Mouse (Mus musculus) lung, postnatal 0 days (tissue): ENCODE measurements around the gene Lacc1. TPM values are rescaled to one million over a fixed set of nuclear protein-coding genes. Genes with fewer than 3 reads are reported as not detected.
A peak's percentile ranks its signal among the peaks of the same experiment; 100 is the strongest.

Experiments
- ATAC-seq: fragments of 200-750 bp; cut with Nextera tagmentation; 2 replicates; pipeline ENCODE4 v1.8.0; 2017; ENCODE audit warnings: moderate library complexity
- DNase-seq: peaks from one replicate; pipeline ENCODE4 v3.0.0-alpha.2; 2016; ENCODE audit warnings: low spot score
- H3K27ac ChIP-seq: fragments of 300-500 bp; sonication (generic); 2 replicates; pipeline ENCODE4 v1.5.1; 2014; ENCODE audit warnings: antibody characterized with exemption, mild to moderate bottlenecking, low read length, mixed read lengths
- H3K27me3 ChIP-seq: fragments of 300-500 bp; sonication (generic); replicated peaks from 2 replicates; pipeline ENCODE4 v1.6.1; 2014; ENCODE audit warnings: low read length, mixed read lengths; ENCODE audit not compliant: insufficient read depth
- H3K36me3 ChIP-seq: fragments of 300-500 bp; sonication (generic); 2 replicates; pipeline ENCODE4 v1.6.1; 2014; ENCODE audit warnings: low read length, mixed read lengths; ENCODE audit not compliant: insufficient read depth
- H3K4me1 ChIP-seq: fragments of 300-500 bp; sonication (generic); 2 replicates; pipeline ENCODE4 v1.6.1; 2014; ENCODE audit warnings: antibody characterized with exemption, low read depth, low read length, mixed read lengths; ENCODE audit not compliant: insufficient read depth
- H3K4me2 ChIP-seq: fragments of 300-500 bp; sonication (generic); replicated peaks from 2 replicates; pipeline ENCODE4 v1.6.1; 2014; ENCODE audit warnings: low read depth, mild to moderate bottlenecking, low read length, moderate library complexity, mixed read lengths
- H3K4me3 ChIP-seq: fragments of 300-500 bp; sonication (generic); 2 replicates; pipeline ENCODE4 v1.5.1; 2014; ENCODE audit warnings: low read depth, low read length
- H3K9ac ChIP-seq: fragments of 300-500 bp; sonication (generic); replicated peaks from 2 replicates; pipeline ENCODE4 v1.6.1; 2014; ENCODE audit warnings: low read depth, mild to moderate bottlenecking
- H3K9me3 ChIP-seq: fragments of 300-500 bp; sonication (generic); 2 replicates; pipeline ENCODE4 v1.6.1; 2016; ENCODE audit warnings: low read length, mixed read lengths
- CTCF ChIP-seq: IDR thresholded peaks from 2 replicates; pipeline ENCODE4 v1.5.1; 2016; ENCODE audit warnings: antibody characterized with exemption, mild to moderate bottlenecking
- EP300 ChIP-seq: IDR thresholded peaks from 2 replicates; pipeline ENCODE4 v1.6.1; 2016; ENCODE audit warnings: antibody characterized with exemption, mild to moderate bottlenecking, control low read depth
- WGBS: fragments of 180-500 bp; shearing (Covaris S2); extraction: QIAGEN DNeasy Blood & Tissue Kit; methylation state at CpG from one replicate; pipeline ENCODE4 v1.1.7; 2014; 5-methylcytosine and 5-hydroxymethylcytosine counted together
- polyA plus RNA-seq: library from polyadenylated mRNA; unstranded; fragments of >200 nt; fragmentation: Nextera tagmentation; extraction: Ambion mirVana; gene quantifications from 2 replicates; pipeline ENCODE4 v1.2.1, GENCODE M21; 2015

The Lacc1 gene
- polyA plus RNA-seq, 1 experiment from 2014 or later, result 5.0 TPM

DNA sequence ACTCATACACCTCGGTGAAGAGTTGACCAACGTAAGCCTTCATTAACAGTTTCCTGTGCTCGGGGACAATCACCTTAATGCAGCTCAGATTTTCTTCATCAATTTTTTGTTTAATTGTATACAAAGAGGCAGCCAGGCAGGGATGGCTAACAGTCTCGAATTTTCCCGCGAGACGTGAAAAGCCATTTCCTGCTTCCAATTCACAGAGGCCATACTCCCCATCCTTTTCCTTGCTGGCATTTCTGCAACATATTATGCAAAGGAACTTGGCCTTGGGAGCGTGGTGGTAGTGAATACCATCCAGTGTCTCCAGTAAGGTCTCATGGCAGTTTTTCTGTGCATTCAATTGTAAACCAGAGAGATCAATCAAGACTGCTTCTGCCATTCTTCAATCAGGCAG is 1.7 kb downstream of the Lacc1 start:
- Histone ChIP-seq H3K4me3 (no peak overlapping the region), H3K27ac (no peak overlapping the region), H3K4me1 (peaks cover 3% of the 10 kb centered on the region; the same call in 1 of the 2 replicates), H3K27me3 (no peaks in the 10 kb centered on the region), H3K4me2 (no peak overlapping the region), H3K9me3 (no peaks in the 10 kb centered on the region), H3K36me3 (no peaks in the 10 kb centered on the region), H3K9ac (no peak overlapping the region)
- no peak for ATAC-seq
- WGBS, result 77% methylated on average over 8 of the region's 8 CpGs
- no peak for TF ChIP-seq EP300
- no peak for TF ChIP-seq CTCF
- DNase-seq, result no peak

GRCm38 (mm10) chr14:77034175-77034915 is 2.4 kb downstream of the Lacc1 start:
- no peak overlapping the region for H3K9ac ChIP-seq
- ATAC-seq (no peak), DNase-seq (peak; percentile 79)
- H3K4me3 ChIP-seq, result no peak overlapping the region
- no peak overlapping the region for H3K4me2 ChIP-seq
- no peaks in the 10 kb centered on the region for H3K36me3 ChIP-seq
- TF ChIP-seq EP300, result no peak
- TF ChIP-seq CTCF, result no peak
- 47% methylated on average over 7 of the region's 7 CpGs for WGBS
- no peak overlapping the region for H3K27ac ChIP-seq
- H3K9me3 ChIP-seq, result no peaks in the 10 kb centered on the region
- H3K27me3 ChIP-seq, result no peaks in the 10 kb centered on the region
- H3K4me1 ChIP-seq, result peaks cover 3% of the 10 kb centered on the region; the same call in 1 of the 2 replicates

GRCm38 (mm10) chr14:77033391-77033790 is 3.3 kb downstream of the Lacc1 start:
- DNase-seq, result no peak
- Histone ChIP-seq H3K4me1 (peaks cover 3% of the 10 kb centered on the region; the same call in 1 of the 2 replicates), H3K27me3 (no peaks in the 10 kb centered on the region), H3K4me2 (no peak overlapping the region), H3K27ac (no peak overlapping the region), H3K9ac (no peak overlapping the region), H3K4me3 (no peak overlapping the region), H3K9me3 (no peaks in the 10 kb centered on the region), H3K36me3 (no peaks in the 10 kb centered on the region)
- ATAC-seq, result no peak
- TF ChIP-seq EP300, result no peak
- no peak for TF ChIP-seq CTCF
- WGBS, result 90% methylated on average over 3 of the region's 3 CpGs

DNA sequence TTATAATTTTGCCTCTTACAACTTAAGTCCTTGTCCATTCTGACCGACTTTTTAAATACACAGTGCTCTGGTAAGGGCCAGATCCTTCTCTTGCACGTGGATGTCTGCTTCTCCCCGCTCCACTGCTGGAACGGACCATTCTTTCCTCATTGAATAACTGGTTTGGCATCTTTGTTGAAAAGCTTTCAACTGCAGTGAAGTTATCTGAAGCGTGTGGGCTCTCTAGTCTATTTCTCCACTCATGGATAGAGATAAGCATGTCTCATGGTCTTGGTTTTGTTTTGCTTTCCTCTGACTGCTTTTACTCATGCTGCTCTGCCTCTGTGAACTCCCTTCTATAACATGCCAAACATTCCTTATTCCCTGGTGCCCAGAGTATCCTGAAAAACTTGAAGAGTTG is 4.3 kb downstream of the Lacc1 start:
- no peak overlapping the region for H3K4me3 ChIP-seq
- peaks cover 3% of the 10 kb centered on the region; the same call in 1 of the 2 replicates for H3K4me1 ChIP-seq
- H3K27ac ChIP-seq, result no peak overlapping the region
- no peak overlapping the region for H3K4me2 ChIP-seq
- no peaks in the 10 kb centered on the region for H3K27me3 ChIP-seq
- H3K9ac ChIP-seq, result no peak overlapping the region
- WGBS, result 43% methylated on average over 5 of the region's 5 CpGs
- TF ChIP-seq CTCF (no peak), EP300 (peak; percentile 70)
- DNase-seq (peak; percentile 81), ATAC-seq (peak; percentile 58)
- no peaks in the 10 kb centered on the region for H3K9me3 ChIP-seq
- H3K36me3 ChIP-seq, result no peaks in the 10 kb centered on the region

GRCm38 (mm10) chr14:77030808-77031207 is 5.9 kb downstream of the Lacc1 start:
- ATAC-seq (no peak), DNase-seq (no peak)
- Histone ChIP-seq H3K27ac (no peak overlapping the region), H3K27me3 (no peaks in the 10 kb centered on the region), H3K9me3 (no peaks in the 10 kb centered on the region), H3K36me3 (no peaks in the 10 kb centered on the region), H3K4me2 (no peak overlapping the region), H3K4me1 (no peaks in the 10 kb centered on the region), H3K9ac (no peak overlapping the region), H3K4me3 (no peak overlapping the region)
- WGBS, result 87% methylated on average over 5 of the region's 5 CpGs
- TF ChIP-seq CTCF (no peak), EP300 (no peak)

- Histone ChIP-seq H3K4me3 (no peak overlapping the region), H3K27ac (no peak overlapping the region), H3K4me1 (no peaks in the 10 kb centered on the region), H3K36me3 (no peaks in the 10 kb centered on the region), H3K27me3 (no peaks in the 10 kb centered on the region), H3K9me3 (no peaks in the 10 kb centered on the region), H3K4me2 (no peak overlapping the region), H3K9ac (no peak overlapping the region)
- WGBS, result 42% methylated on average over 5 of the region's 5 CpGs
- TF ChIP-seq CTCF (no peak), EP300 (no peak)
- DNase-seq (no peak), ATAC-seq (no peak)
Observed at GRCm38 (mm10) chr14:77029319-77030054, 7.2 kb downstream of the Lacc1 start.
